Mouse (Mus musculus) G1E (cell line): Measurements from ENCODE around the gene Dnaaf5. TPM values are rescaled to one million over a fixed set of nuclear protein-coding genes. Genes with fewer than 3 reads are reported as not detected.

Source experiments
- ATAC-seq: 2 replicates; pipeline ENCODE4 v1.8.0; 2016; ENCODE audit warnings: mild to moderate bottlenecking; ENCODE audit not compliant: insufficient number of reproducible peaks, poor library complexity, low FRiP score, severe bottlenecking; ENCODE audit errors: extremely low read depth
- DNase-seq: peaks from one replicate; pipeline ENCODE4 v3.0.0; 2012; ENCODE audit warnings: low spot score
- H3K27me3 ChIP-seq: 2 replicates; pipeline ENCODE4 v1.6.1; 2012; ENCODE audit warnings: mild to moderate bottlenecking, low read length, inconsistent platforms; ENCODE audit not compliant: insufficient read depth
- H3K36me3 ChIP-seq: replicated peaks from 2 replicates; pipeline ENCODE3; 2012; ENCODE audit warnings: mild to moderate bottlenecking, inconsistent platforms
- H3K4me1 ChIP-seq: 2 replicates; pipeline ENCODE4 v1.6.1; 2012; ENCODE audit warnings: low read depth, low read length, inconsistent platforms, mixed read lengths; ENCODE audit not compliant: insufficient read depth
- H3K4me3 ChIP-seq: 2 replicates; pipeline ENCODE4 v1.5.1; 2012; ENCODE audit warnings: low read depth, mild to moderate bottlenecking, inconsistent platforms, low read length, moderate library complexity, mixed read lengths
- H3K9me3 ChIP-seq: replicated peaks from 2 replicates; pipeline ENCODE4 v1.6.1; 2012; ENCODE audit warnings: inconsistent platforms
- CTCF ChIP-seq: IDR thresholded peaks from 2 replicates; pipeline ENCODE4 v1.5.1; 2012; ENCODE audit warnings: low read depth, low read length, inconsistent platforms, mixed read lengths
- GATA1 ChIP-seq: IDR thresholded peaks from 2 replicates; pipeline ENCODE4 v1.6.1; 2012; ENCODE audit warnings: borderline replicate concordance, low read length, inconsistent platforms, mixed read lengths
- GATA2 ChIP-seq: IDR thresholded peaks from 2 replicates; pipeline ENCODE4 v1.6.1; 2012; ENCODE audit warnings: low read depth, low read length, inconsistent platforms, borderline replicate concordance
- POLR2AphosphoS5 ChIP-seq: IDR thresholded peaks from 2 replicates; pipeline ENCODE4 v1.6.1; 2012; ENCODE audit warnings: low read depth, low read length, inconsistent platforms; ENCODE audit not compliant: insufficient replicate concordance
- TAL1 ChIP-seq: conservative IDR thresholded peaks from 2 replicates; pipeline ENCODE4 v1.6.1; 2012; ENCODE audit warnings: low read depth, low read length, inconsistent platforms, mixed read lengths
- polyA plus RNA-seq: library from polyadenylated mRNA; stranded (reverse); fragments of >175 nt; gene quantifications from 2 replicates; pipeline ENCODE4 v1.2.3, GENCODE M21; 2012
- total RNA-seq, 2 experiments: library from RNA; stranded (forward) in 1 of 2; stranded (reverse) in 1 of 2; fragments of 200-1000 nt in 1 of 2; fragments of >200 nt in 1 of 2; fragmentation: Nextera tagmentation in 1 of 2; gene quantifications; 2 replicates each; pipeline ENCODE4 v1.2.3; 2014 to 2017

The Dnaaf5 gene
- total and polyA plus RNA-seq, 3 experiments, result 9.8 to 72.6 (median 23.8) TPM

DNA sequence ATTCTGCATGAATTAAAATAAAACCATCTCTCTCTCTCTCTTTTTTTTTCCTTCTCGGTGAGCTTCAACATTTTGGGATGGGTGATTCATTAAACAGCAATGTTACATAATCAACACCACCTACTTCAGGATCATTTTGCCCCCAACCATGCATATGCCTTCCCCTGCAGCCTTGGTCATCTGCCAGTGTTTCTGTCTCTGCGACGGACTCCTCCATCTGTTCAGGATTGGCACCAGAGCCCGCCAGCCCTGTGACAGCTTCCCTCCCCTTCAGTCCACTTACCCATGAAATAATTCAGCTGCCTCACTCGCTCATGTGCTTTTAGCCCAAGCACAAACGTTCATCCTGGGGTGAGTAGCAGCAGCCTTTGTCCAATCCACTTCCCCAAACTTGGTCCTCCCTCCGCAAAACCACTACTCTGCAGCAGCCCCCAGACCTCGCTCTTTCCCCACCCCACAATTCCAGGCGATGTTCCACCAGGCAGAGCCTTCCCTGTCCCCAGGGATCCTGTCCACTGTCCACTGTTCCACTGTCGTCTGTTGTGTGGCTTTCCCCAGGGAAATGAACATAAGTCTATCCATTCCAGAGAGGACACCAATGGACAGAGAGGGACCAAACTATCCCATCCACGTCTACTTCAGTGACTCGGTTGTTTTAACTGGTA, 11.6 kb upstream of the Dnaaf5 start:
- Histone ChIP-seq H3K4me3 (no peak overlapping the region), H3K27me3 (peaks cover 11% of the 10 kb centered on the region; the same call in 1 of the 2 replicates), H3K4me1 (no peaks in the 10 kb centered on the region), H3K36me3 (no peaks in the 10 kb centered on the region), H3K9me3 (no peaks in the 10 kb centered on the region)
- TF ChIP-seq GATA2 (no peak), TAL1 (no peak), GATA1 (no peak), POLR2AphosphoS5 (no peak), CTCF (no peak)
- DNase-seq (no peak), ATAC-seq (no peak)

DNA sequence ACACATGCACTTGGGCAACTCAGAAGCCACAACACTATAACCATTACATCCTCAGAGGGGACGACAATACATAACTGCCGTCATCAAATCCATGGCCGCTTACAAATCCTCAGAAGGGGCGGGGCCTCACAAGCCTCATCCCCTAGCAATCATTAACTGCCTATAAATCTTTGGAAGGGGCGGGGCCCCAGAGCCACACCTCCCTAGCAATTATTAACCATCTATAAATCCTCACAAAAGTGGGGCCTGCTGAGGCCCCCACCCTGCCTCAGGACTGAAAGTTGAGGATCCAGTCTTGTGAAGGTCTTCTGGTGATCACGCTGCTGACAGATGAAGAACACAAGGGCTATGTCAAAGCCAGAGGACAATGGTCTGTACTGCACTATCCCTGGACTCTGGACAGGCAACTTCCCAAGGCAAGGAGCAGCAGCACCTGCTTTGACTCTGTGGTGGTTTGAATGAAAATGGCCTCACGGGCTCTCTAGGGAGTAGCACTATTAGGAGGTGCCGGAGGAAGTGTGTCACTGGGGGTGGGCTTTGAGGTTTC, 11.0 kb upstream of the Dnaaf5 start:
- no peaks in the 10 kb centered on the region for H3K4me1 ChIP-seq
- H3K36me3 ChIP-seq, result no peaks in the 10 kb centered on the region
- DNase-seq, result no peak
- H3K4me3 ChIP-seq, result no peak overlapping the region
- no peak for ATAC-seq
- peaks cover 11% of the 10 kb centered on the region; the same call in 1 of the 2 replicates for H3K27me3 ChIP-seq
- no peaks in the 10 kb centered on the region for H3K9me3 ChIP-seq
- TF ChIP-seq TAL1, result no peak
- no peak for TF ChIP-seq GATA1
- no peak for TF ChIP-seq POLR2AphosphoS5
- no peak for TF ChIP-seq GATA2
- TF ChIP-seq CTCF, result no peak

DNA sequence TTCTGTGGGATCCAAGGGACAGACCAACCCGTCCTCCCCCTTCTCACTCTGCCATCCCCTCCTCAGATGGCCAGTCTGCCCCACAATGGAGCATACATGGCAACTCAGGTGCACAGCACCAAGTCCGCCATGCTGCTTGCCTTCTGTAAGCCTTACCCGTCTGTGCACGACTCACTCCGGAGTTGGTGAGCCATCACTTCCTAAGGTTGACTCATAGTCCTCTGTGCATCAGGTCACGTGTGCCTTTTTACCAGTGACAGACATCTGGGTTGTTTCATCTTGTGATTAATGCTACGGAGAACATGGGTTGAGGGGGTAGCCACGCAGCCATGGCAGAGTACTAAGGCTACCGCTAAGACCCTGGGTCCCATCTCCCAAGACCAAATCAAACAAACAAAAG, 9.4 kb upstream of the Dnaaf5 start:
- H3K4me3 ChIP-seq, result no peak overlapping the region; the same call in 1 of the 2 replicates
- H3K27me3 ChIP-seq, result peaks cover 11% of the 10 kb centered on the region; the same call in 1 of the 2 replicates
- no peaks in the 10 kb centered on the region for H3K36me3 ChIP-seq
- H3K4me1 ChIP-seq, result no peaks in the 10 kb centered on the region
- ATAC-seq (no peak), DNase-seq (no peak)
- H3K9me3 ChIP-seq, result 0 out of 2 replicates have a peak, but pooled peaks cover 2% of the 10 kb centered on the region
- no peak for TF ChIP-seq POLR2AphosphoS5
- TF ChIP-seq TAL1, result no peak
- TF ChIP-seq GATA1, result no peak
- no peak for TF ChIP-seq CTCF
- TF ChIP-seq GATA2, result no peak

DNA sequence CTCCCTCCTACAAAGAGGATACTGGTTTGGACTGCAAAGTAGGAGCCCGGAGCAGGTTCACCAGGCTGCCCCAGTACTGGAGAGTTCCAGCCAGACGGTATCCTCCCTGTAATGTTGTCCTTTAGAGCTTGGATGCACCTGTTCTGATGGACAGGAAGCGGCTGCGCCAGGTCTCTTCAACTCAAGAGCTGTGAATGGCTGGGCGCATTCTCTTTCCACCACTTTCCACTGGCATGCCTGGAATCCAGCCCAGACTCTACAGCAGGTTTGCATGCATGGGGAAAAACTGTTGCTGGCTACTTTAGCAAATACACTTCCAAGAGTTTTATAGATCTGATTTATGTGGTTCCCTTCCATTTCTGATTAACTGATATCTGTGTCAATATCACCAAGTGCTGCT, 8.7 kb upstream of the Dnaaf5 start:
- Histone ChIP-seq H3K36me3 (no peaks in the 10 kb centered on the region), H3K4me1 (no peaks in the 10 kb centered on the region), H3K27me3 (peaks cover 11% of the 10 kb centered on the region; the same call in 1 of the 2 replicates), H3K4me3 (no peak overlapping the region), H3K9me3 (0 out of 2 replicates have a peak, but pooled peaks cover 2% of the 10 kb centered on the region)
- ATAC-seq (no peak), DNase-seq (no peak)
- TF ChIP-seq POLR2AphosphoS5 (no peak), CTCF (no peak), TAL1 (no peak), GATA1 (no peak), GATA2 (no peak)

DNA sequence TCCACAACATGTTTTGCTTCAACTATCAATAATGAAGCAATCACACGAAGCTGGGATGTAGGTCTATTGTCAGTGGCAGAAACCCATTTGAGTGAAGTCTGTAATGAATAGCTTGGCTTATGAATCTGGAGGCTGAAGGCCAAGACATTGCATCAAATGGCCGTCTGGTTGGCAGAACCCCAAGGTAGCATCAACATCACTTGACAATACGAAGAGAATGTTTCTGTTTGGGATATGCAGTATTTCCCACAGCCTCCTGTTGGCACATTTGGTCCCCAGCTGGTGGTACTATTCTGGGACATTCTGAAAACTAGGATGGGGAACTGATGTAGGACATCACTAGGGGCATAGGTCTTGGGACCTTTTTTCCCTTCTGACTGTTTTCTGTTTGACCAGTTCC, 6.1 kb upstream of the Dnaaf5 start:
- TF ChIP-seq CTCF, result no peak
- TF ChIP-seq TAL1, result no peak
- no peak for TF ChIP-seq POLR2AphosphoS5
- no peak for TF ChIP-seq GATA2
- no peak for TF ChIP-seq GATA1
- Histone ChIP-seq H3K4me3 (no peak overlapping the region), H3K9me3 (0 out of 2 replicates have a peak, but pooled peaks cover 2% of the 10 kb centered on the region), H3K4me1 (peaks cover 7% of the 10 kb centered on the region), H3K36me3 (peaks cover 8% of the 10 kb centered on the region), H3K27me3 (peaks cover 4% of the 10 kb centered on the region; the same call in 1 of the 2 replicates)
- ATAC-seq (no peak), DNase-seq (no peak)

DNA sequence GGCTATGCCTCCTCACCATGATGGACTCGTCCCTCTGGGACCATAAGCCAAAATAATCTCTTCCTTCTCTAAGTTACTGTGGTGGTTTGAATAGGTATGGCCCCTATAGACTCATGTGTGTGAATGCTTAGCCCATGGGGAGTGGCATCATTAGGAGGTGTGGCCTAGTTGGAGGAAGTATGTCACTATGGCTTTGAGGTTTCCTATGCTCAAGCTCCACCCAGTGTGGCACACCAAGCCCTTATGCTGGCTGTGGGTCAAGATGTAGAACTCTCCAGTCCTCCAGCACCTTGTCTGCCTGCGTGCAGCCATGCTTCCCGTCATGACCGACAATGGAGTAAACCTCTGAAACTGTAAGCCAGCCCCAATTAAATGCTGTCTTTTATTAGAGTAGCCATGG, 4.3 kb upstream of the Dnaaf5 start:
- Histone ChIP-seq H3K9me3 (0 out of 2 replicates have a peak, but pooled peaks cover 2% of the 10 kb centered on the region), H3K4me3 (no peak overlapping the region), H3K36me3 (peaks cover 8% of the 10 kb centered on the region), H3K4me1 (peaks cover 14% of the 10 kb centered on the region), H3K27me3 (no peaks in the 10 kb centered on the region)
- TF ChIP-seq POLR2AphosphoS5, result no peak
- no peak for TF ChIP-seq GATA2
- no peak for TF ChIP-seq TAL1
- no peak for TF ChIP-seq GATA1
- TF ChIP-seq CTCF, result no peak
- DNase-seq, result no peak
- no peak for ATAC-seq
